Mouse (Mus musculus) ES-E14 (cell line): Measurements from ENCODE around the gene Fxn. TPM values are rescaled to one million over a fixed set of nuclear protein-coding genes. Genes with fewer than 3 reads are reported as not detected.

Source experiments
- DNase-seq: peaks from one replicate; pipeline ENCODE4 v3.0.0-alpha.2; 2013; ENCODE audit warnings: low read depth, low spot score
- H3K27ac ChIP-seq: 2 replicates; pipeline ENCODE4 v1.5.1; 2012; ENCODE audit warnings: low read depth, mild to moderate bottlenecking, low read length, moderate library complexity, mixed read lengths; ENCODE audit not compliant: poor library complexity, insufficient read depth, severe bottlenecking
- H3K36me3 ChIP-seq: 2 replicates; pipeline ENCODE4 v1.6.1; 2012; ENCODE audit warnings: mild to moderate bottlenecking, low read length, moderate library complexity, mixed read lengths; ENCODE audit not compliant: control insufficient read depth, poor library complexity, insufficient read depth, severe bottlenecking
- H3K4me1 ChIP-seq, 2 experiments: fragments of 150-350 bp in 1 of 2; sonication (generic) in 1 of 2; 2 replicates each; pipeline ENCODE4 v1.6.1; 2012; ENCODE audit warnings: low read length in 2 of 2, mild to moderate bottlenecking in 1 of 2, mixed read lengths in 1 of 2; ENCODE audit not compliant: control insufficient read depth in 2 of 2, insufficient read depth in 2 of 2, poor library complexity in 1 of 2
- H3K4me3 ChIP-seq, 2 experiments: fragments of 150-350 bp in 1 of 2; sonication (generic) in 1 of 2; 2 replicates each; pipeline ENCODE4 v1.5.1; 2012; ENCODE audit warnings: low read length in 2 of 2, low read depth in 1 of 2, mild to moderate bottlenecking in 1 of 2, mixed read lengths in 1 of 2; ENCODE audit not compliant: insufficient read depth in 1 of 2, poor library complexity in 1 of 2, severe bottlenecking in 1 of 2
- H3K9ac ChIP-seq: 2 replicates; pipeline ENCODE4 v1.6.1; 2012; ENCODE audit warnings: low read depth, mild to moderate bottlenecking, low read length, mixed read lengths; ENCODE audit not compliant: poor library complexity, insufficient read depth, severe bottlenecking
- H3K9me3 ChIP-seq: fragments of 150-350 bp; sonication (generic); 2 replicates; pipeline ENCODE4 v1.6.1; 2012; ENCODE audit warnings: low read depth, mild to moderate bottlenecking, low read length; ENCODE audit not compliant: control insufficient read depth, insufficient read depth
- CHD2 ChIP-seq: IDR thresholded peaks from 2 replicates; pipeline ENCODE4 v1.6.1; 2014; ENCODE audit warnings: mild to moderate bottlenecking, low read depth, low read length, inconsistent platforms
- HCFC1 ChIP-seq: IDR thresholded peaks from 2 replicates; pipeline ENCODE4 v1.6.1; 2012; ENCODE audit warnings: low read length, inconsistent platforms, borderline replicate concordance; ENCODE audit not compliant: insufficient read depth
- MAFK ChIP-seq: IDR thresholded peaks from 2 replicates; pipeline ENCODE4 v1.6.1; 2014; ENCODE audit warnings: mild to moderate bottlenecking, low read depth, low read length, inconsistent platforms; ENCODE audit not compliant: insufficient read depth
- ZC3H11A ChIP-seq: IDR thresholded peaks from 2 replicates; pipeline ENCODE4 v1.6.1; 2012; ENCODE audit warnings: low read depth, mild to moderate bottlenecking, inconsistent platforms, low read length, borderline replicate concordance
- ZNF384 ChIP-seq: IDR thresholded peaks from 2 replicates; pipeline ENCODE4 v1.6.1; 2012; ENCODE audit warnings: low read depth, low read length, inconsistent platforms
- in situ Hi-C, 2 experiments: fragments of 600-800 bp; cut with MboI; formaldehyde crosslinking; loops; one replicate each; pipeline ENCODE4 v1.15.1; 2025; ENCODE audit warnings: low sequenced_read_pairs in 2 of 2, inconsistent platforms in 1 of 2; ENCODE audit not compliant: unreplicated experiment in 2 of 2
- total RNA-seq: library from RNA; depleted of rRNA; stranded (reverse); fragments of 300-350 nt; gene quantifications from 2 replicates; pipeline ENCODE4 v1.2.3, GENCODE M21; 2012

Fxn gene
- total RNA-seq, 1 experiment: 16.4 TPM

GRCm38 (mm10) chr19:24316060-24316725 is 35.8 kb upstream of the Fxn start:
- no peak for DNase-seq
- no peaks in the 10 kb centered on the region for H3K9me3 ChIP-seq
- no peak overlapping the region for H3K9ac ChIP-seq
- TF ChIP-seq HCFC1 (no peak), ZC3H11A (no peak), MAFK (no peak), CHD2 (no peak)
- in situ Hi-C loops: no loop called here
- H3K27ac ChIP-seq: no peak overlapping the region
- no peaks in the 10 kb centered on the region for H3K36me3 ChIP-seq
- H3K4me1 ChIP-seq: no peaks in the 10 kb centered on the region
- H3K4me3 ChIP-seq: no peak overlapping the region

- no peak overlapping the region for H3K4me3 ChIP-seq
- H3K36me3 ChIP-seq: no peaks in the 10 kb centered on the region
- in situ Hi-C loops: no loop called here
- H3K4me1 ChIP-seq: no peaks in the 10 kb centered on the region
- no peak overlapping the region for H3K9ac ChIP-seq
- DNase-seq: no peak
- TF ChIP-seq ZC3H11A (no peak), CHD2 (no peak), MAFK (no peak), ZNF384 (no peak), HCFC1 (no peak)
- no peaks in the 10 kb centered on the region for H3K9me3 ChIP-seq
- no peak overlapping the region for H3K27ac ChIP-seq
Observed at GRCm38 (mm10) chr19:24315234-24315633, 34.8 kb upstream of the Fxn start.

- no peak overlapping the region for H3K4me3 ChIP-seq
- DNase-seq: no peak
- no peaks in the 10 kb centered on the region for H3K4me1 ChIP-seq
- TF ChIP-seq ZC3H11A (no peak), CHD2 (no peak), ZNF384 (no peak), HCFC1 (no peak), MAFK (no peak)
- no peaks in the 10 kb centered on the region for H3K36me3 ChIP-seq
- in situ Hi-C loops: no loop called here
- H3K27ac ChIP-seq: no peak overlapping the region
- H3K9ac ChIP-seq: no peak overlapping the region
- H3K9me3 ChIP-seq: no peaks in the 10 kb centered on the region
Observed at GRCm38 (mm10) chr19:24314676-24315075, 34.3 kb upstream of the Fxn start.

- H3K9ac ChIP-seq: no peak overlapping the region
- no peaks in the 10 kb centered on the region for H3K36me3 ChIP-seq
- H3K27ac ChIP-seq: no peak overlapping the region
- H3K4me3 ChIP-seq: no peak overlapping the region
- no peaks in the 10 kb centered on the region for H3K9me3 ChIP-seq
- TF ChIP-seq HCFC1 (no peak), ZNF384 (peak; percentile 62; the same call in 1 of the 2 replicates), ZC3H11A (no peak)
- no peaks in the 10 kb centered on the region for H3K4me1 ChIP-seq
- no peak for DNase-seq
- in situ Hi-C loops: no loop called here
Observed at GRCm38 (mm10) chr19:24312556-24313342, 32.3 kb upstream of the Fxn start.
